Mouse (Mus musculus) lung, embryonic 14.5 days (tissue): ENCODE measurements at regions not wholly inside any gene's neighbourhood (a gene's known extent, or its start where the extent isn't known, plus 50 kb on each side); places are given as distances from the start of the nearest gene placed in this dataset.

ENCODE experiments used
- ATAC-seq: fragments of 200-750 bp; cut with Nextera tagmentation; 2 replicates; pipeline ENCODE4 v1.8.0; 2017; ENCODE audit warnings: mild to moderate bottlenecking, moderate TSS enrichment, moderate library complexity; ENCODE audit not compliant: insufficient read depth
- DNase-seq: peaks from one replicate; pipeline ENCODE4 v3.0.0-alpha.2; 2015
- H3K27ac ChIP-seq: fragments of 300-500 bp; sonication (generic); 2 replicates; pipeline ENCODE4 v1.5.1; 2014; ENCODE audit warnings: low read depth, mild to moderate bottlenecking, moderate library complexity
- H3K27me3 ChIP-seq: fragments of 300-500 bp; sonication (generic); 2 replicates; pipeline ENCODE4 v1.6.1; 2014; ENCODE audit warnings: low read length, control low read depth; ENCODE audit not compliant: insufficient read depth
- H3K36me3 ChIP-seq: fragments of 300-500 bp; sonication (generic); 2 replicates; pipeline ENCODE4 v1.6.1; 2014; ENCODE audit warnings: control low read depth; ENCODE audit not compliant: insufficient read depth
- H3K4me1 ChIP-seq: fragments of 300-500 bp; sonication (generic); 2 replicates; pipeline ENCODE4 v1.6.1; 2014; ENCODE audit warnings: antibody characterized with exemption, control low read depth; ENCODE audit not compliant: insufficient read depth
- H3K4me2 ChIP-seq: fragments of 300-500 bp; sonication (generic); 2 replicates; pipeline ENCODE4 v1.6.1; 2014; ENCODE audit warnings: mild to moderate bottlenecking
- H3K4me3 ChIP-seq: fragments of 300-500 bp; sonication (generic); 2 replicates; pipeline ENCODE4 v1.5.1; 2014; ENCODE audit warnings: low read depth, low read length
- H3K9ac ChIP-seq: fragments of 300-500 bp; sonication (generic); 2 replicates; pipeline ENCODE4 v1.6.1; 2014
- H3K9me3 ChIP-seq: fragments of 300-500 bp; sonication (generic); 2 replicates; pipeline ENCODE4 v1.6.1; 2016; ENCODE audit warnings: low read depth, low read length, control low read depth
- CTCF ChIP-seq: IDR thresholded peaks from 2 replicates; pipeline ENCODE4 v1.5.1; 2016; ENCODE audit warnings: antibody characterized with exemption, low read depth
- WGBS: fragments of 180-500 bp; shearing (Covaris S2); extraction: QIAGEN DNeasy Blood & Tissue Kit; methylation state at CpG from one replicate; pipeline ENCODE4 v1.1.7; 2014; 5-methylcytosine and 5-hydroxymethylcytosine counted together

DNA sequence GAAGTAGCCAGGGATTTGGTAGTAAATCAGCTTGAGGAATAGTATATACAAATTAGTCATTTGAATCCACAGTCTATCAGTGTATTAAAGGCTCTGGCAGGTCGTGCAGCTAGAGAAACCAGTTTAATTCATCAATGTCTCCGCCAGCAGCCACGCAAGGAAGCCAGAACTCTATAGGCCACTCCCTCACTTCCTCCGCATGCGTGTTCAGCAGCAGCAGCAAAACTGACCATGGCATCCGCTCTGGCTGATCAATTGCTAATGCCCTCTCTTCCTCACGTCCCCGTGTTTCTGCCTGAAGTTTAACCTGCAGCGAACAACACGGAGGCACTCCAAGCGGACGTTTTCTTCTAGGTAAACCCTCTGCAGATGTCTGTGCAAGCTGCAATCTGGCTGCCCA lies 564.2 kb upstream of the Gm19410 start:
- H3K9ac ChIP-seq = 0 out of 2 replicates have a peak overlapping the region, but pooled peaks have one; percentile 10
- no peak for TF ChIP-seq CTCF
- no peaks in the 10 kb centered on the region for H3K36me3 ChIP-seq
- peak overlapping the region; percentile 49 for H3K4me2 ChIP-seq
- no peaks in the 10 kb centered on the region for H3K27me3 ChIP-seq
- H3K4me3 ChIP-seq = peak overlapping the region; percentile 12
- no peaks in the 10 kb centered on the region for H3K9me3 ChIP-seq
- WGBS = 16% methylated on average over 12 of the region's 12 CpGs
- peaks cover 17% of the 10 kb centered on the region; the same call in 1 of the 2 replicates for H3K4me1 ChIP-seq
- peak overlapping the region; percentile 59; the same call in 1 of the 2 replicates for H3K27ac ChIP-seq
- DNase-seq (peak; percentile 74), ATAC-seq (peak; percentile 67; the same call in 1 of the 2 replicates)

GRCm38 (mm10) chr8:35204971-35205370 lies 560.6 kb upstream of the Gm19410 start:
- Histone ChIP-seq H3K4me3 (no peak overlapping the region), H3K27me3 (no peaks in the 10 kb centered on the region), H3K36me3 (no peaks in the 10 kb centered on the region), H3K9me3 (no peaks in the 10 kb centered on the region), H3K9ac (no peak overlapping the region), H3K4me2 (peak overlapping the region; percentile 41), H3K27ac (peak overlapping the region; percentile 34; the same call in 1 of the 2 replicates), H3K4me1 (peaks cover 17% of the 10 kb centered on the region; the same call in 1 of the 2 replicates)
- no peak for ATAC-seq
- no peak for TF ChIP-seq CTCF
- 60% methylated on average over 15 of the region's 15 CpGs for WGBS
- no peak for DNase-seq

DNA sequence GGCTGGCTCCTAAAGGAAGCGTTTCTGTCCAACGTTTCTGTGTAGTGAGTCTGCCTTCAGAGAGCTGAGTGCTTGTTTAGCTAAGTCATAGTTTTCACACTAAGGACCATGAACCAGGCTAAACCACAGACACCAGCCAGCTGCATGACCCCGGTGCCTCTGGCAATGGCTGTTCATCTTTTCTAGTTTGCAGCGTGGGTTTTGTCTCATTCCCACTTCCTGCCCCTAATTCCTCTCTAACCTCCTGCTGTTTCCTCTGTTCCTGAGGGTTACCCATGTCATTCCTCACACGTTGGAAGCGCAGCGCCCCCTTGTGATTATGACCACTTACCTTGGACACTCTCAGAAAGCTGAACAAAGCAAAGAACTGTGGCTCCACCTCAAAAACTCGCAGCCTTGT lies 560.1 kb upstream of the Gm19410 start:
- Histone ChIP-seq H3K4me1 (peaks cover 17% of the 10 kb centered on the region; the same call in 1 of the 2 replicates), H3K9me3 (no peaks in the 10 kb centered on the region), H3K9ac (no peak overlapping the region), H3K36me3 (no peaks in the 10 kb centered on the region), H3K4me2 (peak overlapping the region; percentile 41), H3K4me3 (no peak overlapping the region), H3K27me3 (no peaks in the 10 kb centered on the region), H3K27ac (peak overlapping the region; percentile 34; the same call in 1 of the 2 replicates)
- DNase-seq = peak; percentile 84
- ATAC-seq = peak; percentile 37; the same call in 1 of the 2 replicates
- 8% methylated on average over 8 of the region's 8 CpGs for WGBS
- TF ChIP-seq CTCF = peak; percentile 75

- H3K9me3 ChIP-seq = no peaks in the 10 kb centered on the region
- no peaks in the 10 kb centered on the region for H3K27me3 ChIP-seq
- H3K27ac ChIP-seq = no peak overlapping the region
- H3K4me2 ChIP-seq = 0 out of 2 replicates have a peak overlapping the region, but pooled peaks have one; percentile 41
- ATAC-seq (no peak), DNase-seq (no peak)
- no peak overlapping the region for H3K9ac ChIP-seq
- no peak overlapping the region for H3K4me3 ChIP-seq
- no peak for TF ChIP-seq CTCF
- WGBS = 33% methylated on average over 6 of the region's 6 CpGs
- H3K36me3 ChIP-seq = no peaks in the 10 kb centered on the region
- H3K4me1 ChIP-seq = peaks cover 12% of the 10 kb centered on the region; the same call in 1 of the 2 replicates
These were observed 559.3 kb upstream of the Gm19410 start for GRCm38 (mm10) chr8:35206271-35206670.

DNA sequence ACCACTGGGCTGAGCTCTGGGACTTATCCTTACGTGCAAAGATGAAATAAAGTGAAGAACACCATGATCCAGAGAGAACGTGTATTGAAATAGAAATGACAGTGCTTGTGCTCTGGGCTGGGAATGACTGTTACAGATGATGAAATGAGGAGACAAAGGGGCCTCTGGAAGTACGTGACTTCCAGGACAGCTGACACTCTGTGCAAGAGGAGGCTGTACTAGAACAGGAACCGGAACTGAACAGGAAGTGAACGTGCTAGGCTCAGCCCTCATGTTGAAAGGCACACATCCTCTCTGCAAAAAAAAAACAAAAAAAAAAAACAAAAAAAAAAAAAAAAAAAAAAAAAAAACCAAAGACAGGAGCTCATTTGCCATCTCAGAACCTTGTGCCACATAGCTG lies 557.2 kb upstream of the Gm19410 start:
- Histone ChIP-seq H3K36me3 (no peaks in the 10 kb centered on the region), H3K9ac (no peak overlapping the region), H3K27me3 (no peaks in the 10 kb centered on the region), H3K4me1 (peaks cover 12% of the 10 kb centered on the region; the same call in 1 of the 2 replicates), H3K27ac (0 out of 2 replicates have a peak overlapping the region, but pooled peaks have one; percentile 7), H3K4me3 (no peak overlapping the region), H3K4me2 (no peak overlapping the region), H3K9me3 (no peaks in the 10 kb centered on the region)
- WGBS = 68% methylated on average over 5 of the region's 5 CpGs
- DNase-seq = peak; percentile 35
- ATAC-seq = no peak
- no peak for TF ChIP-seq CTCF

GRCm38 (mm10) chr8:35211506-35212452 lies 553.8 kb upstream of the Gm19410 start:
- Histone ChIP-seq H3K27ac (peak overlapping the region; percentile 58), H3K4me1 (0 out of 2 replicates have a peak, but pooled peaks cover 3% of the 10 kb centered on the region), H3K36me3 (no peaks in the 10 kb centered on the region), H3K4me3 (no peak overlapping the region), H3K9ac (no peak overlapping the region), H3K27me3 (no peaks in the 10 kb centered on the region), H3K9me3 (no peaks in the 10 kb centered on the region), H3K4me2 (no peak overlapping the region)
- ATAC-seq (peak; percentile 41; the same call in 1 of the 2 replicates), DNase-seq (peak; percentile 38)
- TF ChIP-seq CTCF = no peak
- WGBS = 45% methylated on average over 10 of the region's 10 CpGs

DNA sequence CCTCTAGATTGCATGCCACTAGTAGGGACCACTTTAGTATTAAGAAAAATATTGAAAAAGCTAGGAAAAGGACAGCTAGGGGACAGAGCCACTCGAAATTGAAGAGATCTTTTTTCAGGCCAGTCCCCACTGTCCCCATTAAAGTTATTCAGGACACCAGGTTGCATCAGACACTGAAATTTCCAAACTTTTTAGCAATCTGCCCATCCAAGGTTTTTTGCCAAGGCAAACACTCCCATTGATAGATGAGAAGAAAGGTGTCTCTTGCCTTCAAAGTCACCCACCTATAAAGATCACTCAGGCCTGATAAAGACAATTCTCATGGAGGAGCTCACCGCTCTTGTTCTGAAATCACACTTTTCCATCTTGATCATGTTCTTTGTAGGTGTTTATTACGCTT lies 552.1 kb upstream of the Gm19410 start:
- Histone ChIP-seq H3K9me3 (no peaks in the 10 kb centered on the region), H3K4me2 (no peak overlapping the region), H3K4me1 (0 out of 2 replicates have a peak, but pooled peaks cover 3% of the 10 kb centered on the region), H3K4me3 (no peak overlapping the region), H3K9ac (no peak overlapping the region), H3K27ac (no peak overlapping the region), H3K27me3 (no peaks in the 10 kb centered on the region), H3K36me3 (no peaks in the 10 kb centered on the region)
- WGBS = 73% methylated on average over 3 of the region's 3 CpGs
- DNase-seq (no peak), ATAC-seq (no peak)
- TF ChIP-seq CTCF = no peak
